Mouse (Mus musculus) ovary, adult 10 weeks (tissue): ENCODE measurements around the gene Pacs1. TPM values are rescaled to one million over a fixed set of nuclear protein-coding genes. Genes with fewer than 3 reads are reported as not detected.

Experiments
- polyA plus RNA-seq: library from polyadenylated mRNA; stranded (reverse); fragments of 350-450 nt; fragmentation: Illumina TruSeq; extraction: RNeasy Lipid Tissue Mini Kit (QIAGEN cat#74804); gene quantifications from one replicate; pipeline ENCODE4 v1.2.3, GENCODE M21; 2014

Pacs1 gene
- polyA plus RNA-seq = 11.4 TPM

GRCm38 (mm10) chr19:5272801-5273733 lies at the start of gene Pacs1:
Gene Pacs1 (minus strand): TSS chr19:5273119.

GRCm38 (mm10) chr19:5297903-5298800 lies 25.2 kb upstream of the Pacs1 start, which contains the start of gene Gal3st3:
Gene Gal3st3 (plus strand): TSS chr19:5298331.

DNA sequence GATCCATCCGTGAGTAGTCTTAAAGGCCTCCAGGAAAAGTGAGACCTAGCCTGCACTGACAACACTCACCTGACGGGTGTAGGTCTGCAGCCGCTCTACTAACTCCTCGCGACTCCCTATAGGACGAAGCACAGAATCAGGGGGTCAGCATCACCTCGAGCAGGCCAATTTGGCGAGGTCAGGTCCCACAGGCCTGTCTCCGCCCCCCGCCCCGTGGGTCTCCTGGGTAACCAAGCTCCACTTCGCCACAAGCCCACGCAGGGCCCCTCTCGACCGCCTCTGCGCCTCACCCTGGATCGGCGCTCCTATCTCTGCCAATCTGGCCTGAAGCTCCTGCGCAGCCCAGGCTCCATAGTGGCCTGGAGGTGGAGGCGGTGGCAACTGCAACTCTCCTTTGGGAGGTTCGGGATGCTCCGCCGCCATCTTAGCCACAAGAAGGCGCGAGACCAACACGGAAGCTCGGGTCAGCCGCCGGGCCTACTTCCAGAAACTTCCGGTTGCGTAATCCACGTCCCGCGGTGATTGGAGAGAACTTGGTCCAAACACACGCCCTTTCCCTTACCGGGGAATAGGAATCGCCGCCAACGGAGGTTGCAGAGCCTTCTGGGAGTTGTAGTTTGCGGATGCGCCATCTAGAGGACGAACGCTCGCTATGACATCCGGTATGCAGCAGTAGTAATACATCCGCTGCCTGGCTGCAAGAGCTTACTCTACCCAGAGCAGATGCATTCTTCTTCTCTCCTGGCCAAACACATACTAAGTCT lies 22.2 kb upstream of the Pacs1 start, which contains the start of gene Sf3b2:
Sf3b2 (minus strand) TSS at position 484 of the 764 bp plus-strand sequence.

DNA sequence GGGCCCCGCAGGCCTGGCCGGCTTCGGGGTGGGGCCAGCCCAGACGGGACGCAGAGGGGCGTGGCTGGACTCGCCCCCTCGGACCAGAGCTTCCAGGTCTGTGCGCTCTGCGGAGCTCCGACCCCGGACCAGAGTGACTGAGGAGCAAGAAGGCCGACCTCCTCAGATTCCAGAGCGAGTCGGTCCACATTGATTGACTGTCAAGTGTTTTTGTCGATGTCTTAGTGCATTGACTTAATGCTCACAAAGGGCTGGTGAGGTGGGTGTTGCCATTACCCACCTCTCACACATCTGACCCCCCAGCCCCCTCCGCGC lies 154.6 kb downstream of the Pacs1 start, which contains the start of gene Klc2:
Klc2 (minus strand) TSS at position 177 of the 315 bp plus-strand sequence.

DNA sequence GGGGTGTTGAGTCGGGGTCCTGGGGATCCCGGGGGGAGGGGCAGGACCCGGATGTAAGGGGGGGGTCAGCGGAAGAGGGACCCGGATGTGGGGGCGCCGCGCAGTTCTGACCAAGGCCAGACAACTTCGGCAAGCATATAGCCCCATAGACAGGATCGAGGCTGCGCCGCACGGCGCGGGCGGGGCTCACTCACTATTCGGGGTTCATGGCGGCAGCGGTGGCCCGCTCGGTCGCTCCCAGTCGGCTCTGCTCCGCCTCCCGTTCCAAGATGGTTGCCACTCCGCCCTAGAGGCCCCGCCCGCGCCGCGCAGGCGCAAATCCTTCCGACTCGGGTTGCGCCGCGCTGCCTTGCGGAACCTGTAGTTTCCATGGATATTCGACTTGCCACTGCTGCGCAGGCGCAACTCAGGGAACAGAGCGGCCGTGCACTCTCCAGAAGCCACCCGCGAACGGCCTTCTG lies 166.2 kb downstream of the Pacs1 start, which contains the start of gene Rab1b:
Rab1b (minus strand) TSS at position 342 of the 461 bp plus-strand sequence.

GRCm38 (mm10) chr19:5098363-5099143 lies 174.4 kb downstream of the Pacs1 start, which contains the start of gene Cnih2:
Gene Cnih2 (minus strand): TSS chr19:5098521.

GRCm38 (mm10) chr19:5087884-5088728 lies 184.8 kb downstream of the Pacs1 start, which contains the start of gene Yif1a:
Gene Yif1a (plus strand): TSS chr19:5088538.

GRCm38 (mm10) chr19:5085145-5085863 lies 187.6 kb downstream of the Pacs1 start, which contains the start of gene Tmem151a:
Gene Tmem151a (minus strand): TSS chr19:5085531.

Other genes with a start within 250 kb of the Pacs1 start
- gene Slc29a2, start 249.3 kb downstream of the Pacs1 start, polyA plus RNA-seq = not detected
- 31.6 TPM for gene B4gat1, start 234.3 kb downstream of the Pacs1 start, polyA plus RNA-seq
- gene AC124502.3, start 234.2 kb downstream of the Pacs1 start, polyA plus RNA-seq = 0.34 TPM
- gene Brms1, start 231.8 kb downstream of the Pacs1 start, polyA plus RNA-seq = not detected
- gene Rin1, start 222.6 kb downstream of the Pacs1 start, polyA plus RNA-seq = 0.17 TPM
- 0.17 TPM for gene Cd248, start 205.0 kb downstream of the Pacs1 start, polyA plus RNA-seq
- 0.37 TPM for gene Tmem151a, start 187.6 kb downstream of the Pacs1 start, polyA plus RNA-seq
- 18.2 TPM for gene Yif1a, start 184.6 kb downstream of the Pacs1 start, polyA plus RNA-seq
- gene Cnih2, start 174.6 kb downstream of the Pacs1 start, polyA plus RNA-seq = not detected
- gene Rab1b, start 166.0 kb downstream of the Pacs1 start, polyA plus RNA-seq = 1.1 TPM
- 3.9 TPM for gene Klc2, start 154.6 kb downstream of the Pacs1 start, polyA plus RNA-seq
- 46.0 TPM for gene Sf3b2, start 22.3 kb upstream of the Pacs1 start, polyA plus RNA-seq
- gene Gal3st3, start 25.2 kb upstream of the Pacs1 start, polyA plus RNA-seq = not detected
- not detected for gene Catsper1, start 62.6 kb upstream of the Pacs1 start, polyA plus RNA-seq
- not detected for gene Cst6, start 76.5 kb upstream of the Pacs1 start, polyA plus RNA-seq
- 12.7 TPM for gene Eif1ad, start 93.6 kb upstream of the Pacs1 start, polyA plus RNA-seq
- 9.0 TPM for gene Banf1, start 94.0 kb upstream of the Pacs1 start, polyA plus RNA-seq
- 2.5 TPM for gene Sart1, start 115.6 kb upstream of the Pacs1 start, polyA plus RNA-seq
- not detected for gene Tsga10ip, start 129.4 kb upstream of the Pacs1 start, polyA plus RNA-seq
- gene Drap1, start 151.9 kb upstream of the Pacs1 start, polyA plus RNA-seq = 5.8 TPM
- gene AI837181, start 152.0 kb upstream of the Pacs1 start, polyA plus RNA-seq = not detected
- not detected for gene Fosl1, start 174.4 kb upstream of the Pacs1 start, polyA plus RNA-seq
- gene Ccdc85b, start 184.8 kb upstream of the Pacs1 start, polyA plus RNA-seq = 1.5 TPM
- 2.3 TPM for gene Fibp, start 187.5 kb upstream of the Pacs1 start, polyA plus RNA-seq
- gene Ctsw, start 195.4 kb upstream of the Pacs1 start, polyA plus RNA-seq = not detected
- 2.1 TPM for gene Efemp2, start 200.8 kb upstream of the Pacs1 start, polyA plus RNA-seq
- 1.6 TPM for gene Mus81, start 215.3 kb upstream of the Pacs1 start, polyA plus RNA-seq
- gene Cfl1, start 217.3 kb upstream of the Pacs1 start, polyA plus RNA-seq = 190 TPM
- gene 1700020D05Rik, start 230.7 kb upstream of the Pacs1 start, polyA plus RNA-seq = not detected
- not detected for gene Snx32, start 237.4 kb upstream of the Pacs1 start, polyA plus RNA-seq